Mouse (Mus musculus): ENCODE data around the gene Asb10.

- TF ChIP-seq CTCF (conservative IDR thresholded peaks at IDR 0.05; ENCODE audit: insufficient read depth, insufficient read length, low read depth, low read length): no peak
- no peak for TF ChIP-seq POLR2A (IDR thresholded peaks at IDR 0.05; ENCODE audit: low read depth, low read length)
These were observed 46.4 kb upstream of the Asb10 start for GRCm38 (mm10) chr5:24587200-24587577.

Data from kidney, adult 2 months (tissue).